Mouse (Mus musculus): ENCODE measurements around the gene Pwwp2b. TPM values are rescaled to one million over a fixed set of nuclear protein-coding genes. Genes with fewer than 3 reads are reported as not detected.

The Pwwp2b gene
- polyA plus RNA-seq, 1 experiment from 2014 or later: 5.6 TPM

DNA sequence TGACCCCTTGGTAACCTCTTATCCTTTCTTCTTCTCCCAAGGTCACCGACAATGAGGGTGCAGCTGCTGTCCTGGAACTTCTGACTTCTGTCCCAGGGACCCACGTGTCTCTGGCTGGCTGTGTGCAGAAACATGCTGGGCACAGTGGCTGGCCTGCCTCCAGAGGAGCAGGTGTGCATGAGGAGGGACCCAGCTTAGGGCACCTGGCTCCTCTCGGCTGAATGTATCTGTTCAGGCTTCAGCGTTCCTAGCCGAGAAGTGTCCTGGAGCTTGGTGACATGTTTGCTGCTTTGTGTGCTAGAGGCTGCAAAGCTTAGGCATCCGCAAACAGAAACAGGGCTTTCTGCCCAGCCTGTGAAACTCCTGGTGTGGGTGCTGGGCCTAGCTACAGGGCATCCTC lies 18.1 kb downstream of the Pwwp2b start:
- no peaks in the 10 kb centered on the region for H3K4me1 ChIP-seq (ENCODE audit: control insufficient read depth, insufficient read depth, low read depth, low read length)
- no peaks in the 10 kb centered on the region for H3K27me3 ChIP-seq (replicated peaks; ENCODE audit: control insufficient read depth, insufficient read depth, low read length)
- H3K36me3 ChIP-seq (ENCODE audit: control insufficient read depth, insufficient read depth, low read length): no peaks in the 10 kb centered on the region
- no peak overlapping the region for H3K4me2 ChIP-seq (ENCODE audit: low read length)
- H3K4me3 ChIP-seq (ENCODE audit: low read length): no peak overlapping the region
- H3K27ac ChIP-seq (ENCODE audit: low read depth, low read length): no peak overlapping the region
- WGBS: 57% methylated on average over 6 of the region's 6 CpGs
- no peak; the same call in 1 of the 2 replicates for ATAC-seq
- no peak overlapping the region for H3K9ac ChIP-seq (ENCODE audit: low read depth, low read length)
- H3K9me3 ChIP-seq (ENCODE audit: control insufficient read depth, low read length): no peaks in the 10 kb centered on the region

DNA sequence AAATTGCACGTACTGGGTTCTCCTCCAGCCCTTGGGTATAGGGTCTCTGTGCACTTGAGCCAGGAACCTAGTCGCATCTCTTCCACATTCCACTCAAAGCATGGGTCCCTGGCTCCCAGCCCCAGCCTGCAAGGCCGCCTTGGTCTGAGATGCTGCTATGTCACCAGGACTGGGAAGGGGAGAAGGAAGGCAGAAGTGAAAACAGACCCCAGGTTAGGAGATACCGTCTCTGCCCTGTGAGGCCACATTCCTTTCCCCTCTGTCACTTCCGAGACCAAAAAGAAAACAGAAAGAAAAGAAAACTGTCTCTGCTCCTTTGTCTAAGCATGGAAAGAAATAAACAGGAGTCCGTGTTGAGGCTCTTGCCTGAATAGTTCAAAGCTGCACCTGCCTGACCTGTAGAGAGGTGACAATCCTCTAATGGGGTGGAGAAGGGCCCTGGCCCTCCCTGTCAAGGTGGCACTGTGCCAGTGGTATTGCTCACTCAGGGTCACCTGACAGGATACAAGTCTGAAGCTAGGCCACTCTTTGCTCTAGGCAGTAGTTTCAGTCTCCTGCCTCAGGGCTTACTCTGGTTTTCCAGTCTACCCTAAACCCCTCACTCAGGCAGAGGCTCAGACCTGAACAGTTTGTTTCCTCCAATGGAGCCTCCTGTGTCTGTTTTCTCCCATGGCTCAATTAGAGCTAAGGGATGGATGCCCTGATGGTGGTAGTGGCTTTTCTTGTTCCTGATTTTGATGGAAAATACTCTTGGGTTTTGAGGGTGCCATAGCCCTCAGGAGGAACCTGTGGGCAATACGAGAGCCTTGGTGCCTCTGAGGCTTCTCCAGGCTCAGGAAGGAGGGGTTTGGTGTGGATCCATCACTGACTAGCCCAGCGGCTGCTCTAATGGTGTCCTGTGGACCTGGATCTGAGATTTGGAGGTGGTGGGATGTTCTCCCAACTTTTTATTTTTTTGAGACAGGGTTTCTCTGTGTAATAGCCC lies 18.9 kb downstream of the Pwwp2b start:
- no peak overlapping the region for H3K27ac ChIP-seq (ENCODE audit: low read depth, low read length)
- WGBS: 69% methylated on average over 8 of the region's 8 CpGs
- ATAC-seq: no peak

DNA sequence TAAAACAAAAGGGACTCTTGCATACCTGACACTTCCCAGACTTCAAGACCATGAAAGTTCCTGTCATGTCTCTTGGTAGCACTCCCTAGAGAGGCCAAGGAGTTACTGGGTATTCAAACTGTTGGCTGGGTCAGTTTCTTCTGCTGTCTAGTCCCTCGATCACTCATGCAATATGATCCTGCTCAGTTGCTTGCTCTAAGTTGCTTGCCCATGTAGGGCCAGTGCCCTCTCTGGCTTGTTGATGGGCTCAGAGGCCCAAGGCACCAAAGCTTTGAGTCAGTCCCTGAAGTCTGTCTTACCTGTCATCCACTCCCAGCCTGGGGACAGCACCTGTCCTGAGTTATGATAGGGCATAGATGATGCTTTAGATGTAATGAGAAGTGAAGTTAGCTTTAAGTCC lies 22.5 kb downstream of the Pwwp2b start:
- H3K36me3 ChIP-seq (ENCODE audit: control insufficient read depth, insufficient read depth, low read length): no peaks in the 10 kb centered on the region
- no peak overlapping the region for H3K27ac ChIP-seq (ENCODE audit: low read depth, low read length)
- 95% methylated on average over 1 of the region's 1 CpGs for WGBS
- H3K9ac ChIP-seq (ENCODE audit: low read depth, low read length): no peak overlapping the region
- no peak overlapping the region for H3K4me3 ChIP-seq (ENCODE audit: low read length)
- no peak overlapping the region for H3K4me2 ChIP-seq (ENCODE audit: low read length)
- no peak for ATAC-seq
- no peaks in the 10 kb centered on the region for H3K9me3 ChIP-seq (ENCODE audit: control insufficient read depth, low read length)
- H3K4me1 ChIP-seq (ENCODE audit: control insufficient read depth, insufficient read depth, low read depth, low read length): peaks cover 8% of the 10 kb centered on the region
- H3K27me3 ChIP-seq (replicated peaks; ENCODE audit: control insufficient read depth, insufficient read depth, low read length): no peaks in the 10 kb centered on the region

More for the DNA sequence above, 18.9 kb downstream of the Pwwp2b start:
- Histone ChIP-seq H3K4me3 (ENCODE audit: low read length) (no peak overlapping the region), H3K36me3 (ENCODE audit: control insufficient read depth, insufficient read depth, low read length) (no peaks in the 10 kb centered on the region), H3K9me3 (ENCODE audit: control insufficient read depth, low read length) (no peaks in the 10 kb centered on the region), H3K4me2 (ENCODE audit: low read length) (no peak overlapping the region), H3K4me1 (ENCODE audit: control insufficient read depth, insufficient read depth, low read depth, low read length) (no peaks in the 10 kb centered on the region), H3K27me3 (replicated peaks; ENCODE audit: control insufficient read depth, insufficient read depth, low read length) (no peaks in the 10 kb centered on the region), H3K9ac (ENCODE audit: low read depth, low read length) (no peak overlapping the region)

DNA sequence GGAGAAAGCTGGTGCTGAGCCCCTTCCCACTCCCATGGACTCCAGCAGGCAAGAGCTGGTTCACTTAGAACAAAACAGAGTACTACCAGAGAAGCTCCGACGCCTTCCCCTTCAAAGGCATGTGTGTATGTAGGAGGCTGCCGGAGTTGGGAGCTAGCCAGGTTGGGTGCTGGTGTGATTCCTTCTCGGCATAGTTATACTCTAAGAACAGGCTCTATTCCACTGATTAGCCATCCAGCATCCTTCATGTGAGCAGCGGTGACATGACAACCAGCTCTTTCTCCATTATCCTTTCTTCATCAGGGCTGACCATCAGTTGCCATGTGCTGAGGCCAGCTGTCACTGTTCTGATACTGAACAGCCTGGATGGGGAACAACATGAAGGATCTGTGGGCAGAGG lies 23.6 kb downstream of the Pwwp2b start:
- no peak overlapping the region for H3K4me2 ChIP-seq (ENCODE audit: low read length)
- H3K4me1 ChIP-seq (ENCODE audit: control insufficient read depth, insufficient read depth, low read depth, low read length): peaks cover 13% of the 10 kb centered on the region
- no peak for ATAC-seq
- H3K9me3 ChIP-seq (ENCODE audit: control insufficient read depth, low read length): no peaks in the 10 kb centered on the region
- H3K36me3 ChIP-seq (ENCODE audit: control insufficient read depth, insufficient read depth, low read length): no peaks in the 10 kb centered on the region
- no peak overlapping the region for H3K4me3 ChIP-seq (ENCODE audit: low read length)
- H3K9ac ChIP-seq (ENCODE audit: low read depth, low read length): no peak overlapping the region
- H3K27ac ChIP-seq (ENCODE audit: low read depth, low read length): no peak overlapping the region
- 77% methylated on average over 5 of the region's 5 CpGs for WGBS
- H3K27me3 ChIP-seq (replicated peaks; ENCODE audit: control insufficient read depth, insufficient read depth, low read length): no peaks in the 10 kb centered on the region

DNA sequence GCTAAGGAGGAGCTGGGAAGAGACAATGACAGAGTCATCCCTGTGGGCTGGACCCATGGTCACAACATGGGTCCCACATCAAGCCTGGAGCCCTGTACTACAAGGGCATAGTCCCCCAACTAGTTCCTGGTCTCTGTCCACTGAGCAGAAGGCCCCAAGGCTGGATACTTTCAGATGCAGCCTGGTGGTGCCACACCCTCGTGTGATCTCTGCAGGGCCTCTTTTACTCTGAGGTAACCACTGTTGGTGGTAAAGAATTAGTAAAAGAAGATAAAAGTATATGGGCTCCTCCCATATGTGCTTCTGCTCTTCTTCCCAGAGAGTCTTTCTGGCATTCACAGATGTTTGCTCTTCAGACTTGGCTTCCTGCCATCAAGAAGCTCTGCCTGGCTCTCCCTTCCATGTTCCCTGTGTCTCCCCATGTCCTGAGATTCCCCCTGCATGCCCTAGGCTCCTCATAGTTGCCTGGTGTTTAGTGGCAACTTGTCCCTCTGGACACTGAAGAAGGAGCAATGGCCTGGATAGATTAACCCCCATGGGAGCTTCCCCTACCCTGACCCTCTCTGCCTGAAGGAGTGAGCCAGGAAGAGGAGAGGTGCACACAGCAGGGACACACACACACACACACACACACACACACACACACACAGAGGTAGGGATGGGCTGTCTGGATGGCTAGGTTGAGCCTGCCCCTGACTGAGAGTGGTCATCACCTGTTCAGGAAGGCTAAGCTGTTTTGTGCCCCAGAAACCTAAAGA lies 24.5 kb downstream of the Pwwp2b start:
- H3K27me3 ChIP-seq (replicated peaks; ENCODE audit: control insufficient read depth, insufficient read depth, low read length): no peaks in the 10 kb centered on the region
- peaks cover 13% of the 10 kb centered on the region for H3K4me1 ChIP-seq (ENCODE audit: control insufficient read depth, insufficient read depth, low read depth, low read length)
- H3K27ac ChIP-seq (ENCODE audit: low read depth, low read length): no peak overlapping the region
- ATAC-seq: no peak
- no peaks in the 10 kb centered on the region for H3K9me3 ChIP-seq (ENCODE audit: control insufficient read depth, low read length)
- H3K9ac ChIP-seq (ENCODE audit: low read depth, low read length): no peak overlapping the region
- no peak overlapping the region for H3K4me2 ChIP-seq (ENCODE audit: low read length)
- H3K4me3 ChIP-seq (ENCODE audit: low read length): no peak overlapping the region
- WGBS: 48% methylated on average over 1 of the region's 1 CpGs
- no peaks in the 10 kb centered on the region for H3K36me3 ChIP-seq (ENCODE audit: control insufficient read depth, insufficient read depth, low read length)

DNA sequence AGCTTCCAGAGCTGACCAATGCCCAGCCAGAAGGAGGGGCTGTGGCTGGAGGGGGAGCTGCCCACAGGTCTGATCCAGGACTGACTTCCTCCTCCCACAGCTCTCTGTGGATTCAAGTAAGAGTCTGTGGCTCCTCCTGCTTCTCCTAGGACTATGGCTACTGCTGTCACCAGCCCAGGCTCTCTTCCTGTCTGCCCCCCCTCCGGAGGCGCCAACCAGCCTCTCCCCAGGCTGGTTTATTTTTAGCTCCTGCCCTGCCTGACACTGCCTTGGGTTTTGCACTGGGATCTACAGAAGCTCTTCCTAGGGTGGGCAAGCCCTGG lies 25.1 kb downstream of the Pwwp2b start:
- Histone ChIP-seq H3K4me2 (ENCODE audit: low read length) (no peak overlapping the region), H3K4me1 (ENCODE audit: control insufficient read depth, insufficient read depth, low read depth, low read length) (peaks cover 13% of the 10 kb centered on the region), H3K27me3 (replicated peaks; ENCODE audit: control insufficient read depth, insufficient read depth, low read length) (no peaks in the 10 kb centered on the region), H3K36me3 (ENCODE audit: control insufficient read depth, insufficient read depth, low read length) (no peaks in the 10 kb centered on the region), H3K4me3 (ENCODE audit: low read length) (no peak overlapping the region), H3K9me3 (ENCODE audit: control insufficient read depth, low read length) (no peaks in the 10 kb centered on the region), H3K9ac (ENCODE audit: low read depth, low read length) (no peak overlapping the region), H3K27ac (ENCODE audit: low read depth, low read length) (no peak overlapping the region)
- ATAC-seq: 0 out of 2 replicates have a peak, but pooled peaks have one; percentile 22
- 88% methylated on average over 2 of the region's 2 CpGs for WGBS

DNA sequence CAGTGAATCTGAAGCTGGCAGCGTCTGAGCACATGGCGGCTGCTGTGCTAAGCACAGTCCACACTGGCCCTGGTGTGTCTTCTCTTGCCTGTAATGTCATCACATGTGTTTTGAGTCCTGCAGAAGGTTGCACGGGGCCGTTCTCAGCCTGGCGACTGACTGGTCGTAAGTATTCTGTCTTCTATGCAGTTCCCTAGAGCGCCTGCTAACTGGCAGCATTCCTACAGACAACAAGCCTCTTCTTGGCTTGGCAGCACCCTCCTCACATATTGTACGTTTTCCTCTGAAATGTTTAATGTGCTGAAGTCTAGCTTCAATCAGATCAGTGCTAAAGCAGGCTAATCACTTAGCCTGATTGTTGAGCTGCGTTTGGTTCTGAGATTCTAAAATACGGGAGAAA lies 27.3 kb downstream of the Pwwp2b start:
- H3K4me3 ChIP-seq (ENCODE audit: low read length): no peak overlapping the region
- H3K9me3 ChIP-seq (ENCODE audit: control insufficient read depth, low read length): no peaks in the 10 kb centered on the region
- 0 out of 2 replicates have a peak, but pooled peaks have one; percentile 7 for ATAC-seq
- no peak overlapping the region for H3K9ac ChIP-seq (ENCODE audit: low read depth, low read length)
- H3K27ac ChIP-seq (ENCODE audit: low read depth, low read length): 0 out of 2 replicates have a peak overlapping the region, but pooled peaks have one; percentile 17
- H3K4me2 ChIP-seq (ENCODE audit: low read length): no peak overlapping the region
- H3K27me3 ChIP-seq (replicated peaks; ENCODE audit: control insufficient read depth, insufficient read depth, low read length): no peaks in the 10 kb centered on the region
- WGBS: 52% methylated on average over 10 of the region's 10 CpGs
- no peaks in the 10 kb centered on the region for H3K36me3 ChIP-seq (ENCODE audit: control insufficient read depth, insufficient read depth, low read length)
- H3K4me1 ChIP-seq (ENCODE audit: control insufficient read depth, insufficient read depth, low read depth, low read length): peaks cover 17% of the 10 kb centered on the region

DNA sequence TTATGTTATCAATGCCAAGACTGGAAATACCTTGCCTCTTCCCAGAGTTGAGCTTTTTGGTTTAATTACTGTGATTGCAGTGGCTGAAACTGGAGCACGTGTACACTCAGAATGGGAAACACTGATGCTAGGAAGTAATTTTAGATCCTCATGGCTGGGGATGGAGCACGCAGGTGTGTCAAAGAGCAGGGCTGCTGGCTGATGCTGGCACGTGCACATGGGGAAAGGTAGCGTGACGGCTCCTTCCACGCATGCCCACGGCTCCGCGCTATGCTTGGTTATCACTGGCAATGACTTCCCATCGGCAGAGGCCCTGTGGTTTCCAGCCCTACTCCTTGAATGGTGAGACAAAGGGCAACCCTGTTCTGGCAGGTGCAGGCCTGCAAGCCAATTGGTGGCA lies 27.9 kb downstream of the Pwwp2b start:
- H3K27ac ChIP-seq (ENCODE audit: low read depth, low read length): no peak overlapping the region
- 82% methylated on average over 10 of the region's 10 CpGs for WGBS
- H3K9ac ChIP-seq (ENCODE audit: low read depth, low read length): no peak overlapping the region
- peaks cover 19% of the 10 kb centered on the region for H3K4me1 ChIP-seq (ENCODE audit: control insufficient read depth, insufficient read depth, low read depth, low read length)
- no peak for ATAC-seq
- no peaks in the 10 kb centered on the region for H3K9me3 ChIP-seq (ENCODE audit: control insufficient read depth, low read length)
- no peaks in the 10 kb centered on the region for H3K36me3 ChIP-seq (ENCODE audit: control insufficient read depth, insufficient read depth, low read length)
- H3K4me3 ChIP-seq (ENCODE audit: low read length): no peak overlapping the region
- H3K4me2 ChIP-seq (ENCODE audit: low read length): no peak overlapping the region
- H3K27me3 ChIP-seq (replicated peaks; ENCODE audit: control insufficient read depth, insufficient read depth, low read length): no peaks in the 10 kb centered on the region

DNA sequence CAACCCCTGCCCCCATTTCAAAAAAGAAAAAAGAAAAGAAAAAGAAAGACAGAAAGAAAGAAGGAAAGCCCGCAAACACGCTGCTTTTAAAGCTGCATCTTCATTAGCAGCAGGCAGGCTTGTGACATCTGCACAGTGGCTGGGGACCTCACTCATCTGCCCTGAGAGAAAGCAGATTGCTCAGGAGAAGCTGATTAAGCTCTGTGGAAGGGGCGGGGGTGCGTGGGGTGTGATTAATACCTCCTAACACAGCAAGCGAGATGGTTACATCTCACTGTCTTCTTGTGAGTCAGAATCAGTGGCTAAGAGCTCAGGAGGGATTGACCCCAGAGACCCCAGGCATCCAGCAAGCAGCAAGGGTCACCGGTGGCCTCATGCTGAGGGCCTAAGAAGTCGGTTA lies 29.3 kb downstream of the Pwwp2b start:
- Histone ChIP-seq H3K4me3 (ENCODE audit: low read length) (no peak overlapping the region), H3K27ac (ENCODE audit: low read depth, low read length) (no peak overlapping the region), H3K4me2 (ENCODE audit: low read length) (no peak overlapping the region), H3K36me3 (ENCODE audit: control insufficient read depth, insufficient read depth, low read length) (no peaks in the 10 kb centered on the region), H3K9me3 (ENCODE audit: control insufficient read depth, low read length) (no peaks in the 10 kb centered on the region), H3K27me3 (replicated peaks; ENCODE audit: control insufficient read depth, insufficient read depth, low read length) (no peaks in the 10 kb centered on the region), H3K4me1 (ENCODE audit: control insufficient read depth, insufficient read depth, low read depth, low read length) (peaks cover 17% of the 10 kb centered on the region), H3K9ac (ENCODE audit: low read depth, low read length) (no peak overlapping the region)
- no peak for ATAC-seq
- WGBS: 78% methylated on average over 7 of the region's 7 CpGs
